Comparison of ENCODE assay signal across 8 mouse cellular contexts in the genomic region with DNA sequence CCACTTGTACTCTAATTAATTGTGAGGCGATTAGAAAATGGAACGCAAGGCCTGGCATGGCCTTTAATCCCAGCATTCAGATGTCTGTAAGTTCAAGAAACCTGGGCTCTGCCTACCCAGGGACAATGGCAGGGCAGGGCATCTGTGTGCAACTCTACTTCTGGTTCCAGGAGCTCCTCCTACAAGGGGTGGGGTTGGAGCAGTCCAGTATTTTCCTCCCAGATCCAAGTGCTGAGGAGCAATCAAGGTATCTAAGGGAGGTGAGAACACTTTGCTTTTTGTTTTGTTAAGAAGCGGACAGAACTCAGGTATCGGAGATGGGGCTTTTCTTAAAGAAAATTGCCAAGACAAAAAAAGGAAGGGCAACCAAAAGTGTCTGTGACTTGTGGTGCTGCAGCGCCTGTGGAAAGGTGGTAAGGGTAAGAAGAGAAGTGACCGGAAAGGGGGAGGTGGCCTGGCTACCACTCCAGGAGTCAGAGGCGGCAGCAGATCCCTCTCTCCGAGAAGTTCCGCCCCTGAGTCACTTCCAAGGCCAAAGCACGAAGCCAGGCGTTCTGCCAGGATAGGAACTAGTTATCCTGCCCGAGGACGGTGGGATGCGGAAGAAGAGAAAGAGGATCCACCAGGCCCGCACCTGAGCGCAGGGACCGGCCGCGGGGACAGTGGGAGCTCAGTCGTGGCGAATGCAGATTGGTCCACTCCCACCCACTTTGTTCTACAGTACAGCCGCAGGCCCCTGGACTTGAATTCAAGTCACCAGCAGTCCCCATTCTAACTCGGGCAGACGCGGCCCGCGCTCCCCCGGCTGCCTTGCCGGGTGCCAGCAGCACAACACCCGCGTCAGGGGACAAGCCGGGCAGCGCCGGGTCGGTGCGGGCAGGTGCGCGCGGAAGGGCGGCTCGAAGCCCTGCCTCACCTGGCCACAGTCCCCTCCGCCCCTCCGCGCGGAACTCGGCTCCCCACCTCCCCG. TPM values are rescaled to one million over a fixed set of nuclear protein-coding genes. Genes with fewer than 3 reads are reported as not detected.
DNase-seq lines count a peak whose midpoint lies in the region; ATAC-seq and TF ChIP-seq lines count a peak whose summit lies in the region.

No protein-coding gene starts in this region.

- intact Hi-C loops in left cerebral cortex, postnatal 25 days (cut with DNase I) = loop anchor here (5.0 kb wide), 1 partner anchor 79 kb away; no protein-coding TSS in a partner anchor

- peak overlapping the region; percentile 28; the same call in 1 of the 2 replicates for H3K27ac ChIP-seq in forebrain, embryonic 16.5 days (ENCODE audit: low read length)
- H3K27ac ChIP-seq in intestine, embryonic 15.5 days = peak overlapping the region; percentile 81
- H3K27ac ChIP-seq in olfactory bulb, adult 2 months (ENCODE audit: insufficient read depth, low read depth, low read length) = no peak overlapping the region

- no peak for TF ChIP-seq POLR2A in olfactory bulb, adult 2 months (IDR thresholded peaks at IDR 0.05; ENCODE audit: insufficient read depth, low read depth, low read length)

- H3K9me3 ChIP-seq in forebrain, embryonic 16.5 days (ENCODE audit: control insufficient read depth, low read length) = no peaks in the 10 kb centered on the region
- no peaks in the 10 kb centered on the region for H3K9me3 ChIP-seq in intestine, embryonic 15.5 days

- peaks cover 20% of the 10 kb centered on the region for H3K4me1 ChIP-seq in forebrain, embryonic 16.5 days (replicated peaks; ENCODE audit: control insufficient read depth, insufficient read depth, low read length)
- peaks cover 18% of the 10 kb centered on the region; the same call in 1 of the 2 replicates for H3K4me1 ChIP-seq in intestine, embryonic 15.5 days (replicated peaks)
- peaks cover 49% of the 10 kb centered on the region for H3K4me1 ChIP-seq in olfactory bulb, adult 2 months (ENCODE audit: control insufficient read depth, insufficient read depth, low read length)

- no peak for TF ChIP-seq CTCF in olfactory bulb, adult 2 months (IDR thresholded peaks at IDR 0.05; ENCODE audit: insufficient read depth, low read depth, low read length)

- no peaks in the 10 kb centered on the region for H3K36me3 ChIP-seq in forebrain, embryonic 16.5 days (ENCODE audit: control insufficient read depth, insufficient read depth)
- H3K36me3 ChIP-seq in intestine, embryonic 15.5 days = no peaks in the 10 kb centered on the region

- H3K27me3 ChIP-seq in forebrain, embryonic 16.5 days (replicated peaks; ENCODE audit: control insufficient read depth, insufficient read depth, low read length) = no peaks in the 10 kb centered on the region; the same call in 1 of the 2 replicates
- H3K27me3 ChIP-seq in intestine, embryonic 15.5 days (replicated peaks) = no peaks in the 10 kb centered on the region; the same call in 1 of the 2 replicates

- WGBS in forebrain, embryonic 16.5 days = 5% methylated on average over 47 of the region's 47 CpGs
- 4% methylated on average over 47 of the region's 47 CpGs for WGBS in intestine, embryonic 15.5 days
- 8% methylated on average over 47 of the region's 47 CpGs for WGBS in olfactory bulb, adult 2 months

- DNase-seq in cerebellum, adult 11 months = peak; percentile 18
- peak; percentile 82 to 84 for DNase-seq in adrenal gland, postnatal 36 days
- DNase-seq in lung, adult 18-20 months = peak; percentile 72 to 83
- no peak for DNase-seq in left cerebral cortex, postnatal 25 days (ENCODE audit: low spot score in 2 of 2)

- peak overlapping the region; percentile 78 for H3K4me2 ChIP-seq in forebrain, embryonic 16.5 days (ENCODE audit: low read length)
- peak overlapping the region; percentile 92 for H3K4me2 ChIP-seq in intestine, embryonic 15.5 days (replicated peaks)

- ATAC-seq in cerebellum, adult (ENCODE audit: insufficient number of reproducible peaks, low FRiP score, low TSS enrichment) = no peak
- ATAC-seq in forebrain, embryonic 16.5 days = peak; percentile 37
- peak; percentile 73 for ATAC-seq in intestine, embryonic 15.5 days

- H3K9ac ChIP-seq in forebrain, embryonic 16.5 days (replicated peaks; ENCODE audit: low read depth, low read length) = peak overlapping the region; percentile 66
- peak overlapping the region; percentile 62 for H3K9ac ChIP-seq in intestine, embryonic 15.5 days

- peak overlapping the region; percentile 61 for H3K4me3 ChIP-seq in forebrain, embryonic 16.5 days (replicated peaks; ENCODE audit: low read length)
- H3K4me3 ChIP-seq in intestine, embryonic 15.5 days (replicated peaks) = peak overlapping the region; percentile 52
- H3K4me3 ChIP-seq in olfactory bulb, adult 2 months (ENCODE audit: insufficient read depth, low read depth, low read length) = peak overlapping the region; percentile 80

RNA-seq across cellular contexts. Expression of a gene that starts 9.7 kb away (rescaled TPM):
- 100 to 1,000 TPM; 134 to 165 TPM for total RNA-seq in adrenal gland, postnatal 36 days (2021)
- polyA plus RNA-seq in forebrain, embryonic 16.5 days (2015; fragmentation: Nextera tagmentation; extraction: Ambion mirVana) = 30.8 and 41.4 TPM in 2 replicates
- 44.0 and 45.5 TPM in 2 replicates for polyA plus RNA-seq in intestine, embryonic 15.5 days (2015; fragmentation: Nextera tagmentation; extraction: Ambion mirVana)
- not detected in 2 replicates for polyA plus RNA-seq in olfactory bulb, adult 2 months (2012; ENCODE audit: insufficient read depth, insufficient read length, low replicate concordance, missing spikeins)
- 10 to 100 TPM; 85.8 to 88.9 TPM for total RNA-seq in left cerebral cortex, postnatal 25 days (2021)

RNA-seq across cellular contexts. Expression of a gene that starts 24.3 kb away (rescaled TPM):
- total RNA-seq in adrenal gland, postnatal 36 days (2021) = 10 to 100 TPM in 1 of 2 experiments, 1 to 10 TPM in 1; 8.0 to 15.5 TPM
- 3.2 and 3.3 TPM in 2 replicates for polyA plus RNA-seq in forebrain, embryonic 16.5 days (2015; fragmentation: Nextera tagmentation; extraction: Ambion mirVana)
- polyA plus RNA-seq in intestine, embryonic 15.5 days (2015; fragmentation: Nextera tagmentation; extraction: Ambion mirVana) = 6.9 and 11.1 TPM in 2 replicates
- polyA plus RNA-seq in olfactory bulb, adult 2 months (2012; ENCODE audit: insufficient read depth, insufficient read length, low replicate concordance, missing spikeins) = not detected in 2 replicates
- total RNA-seq in left cerebral cortex, postnatal 25 days (2021) = 10 to 100 TPM; 10.9 to 12.2 TPM

RNA-seq across cellular contexts. Expression of a gene that starts 51.1 kb away (rescaled TPM):
- not detected for total RNA-seq in adrenal gland, postnatal 36 days (2021)
- polyA plus RNA-seq in forebrain, embryonic 16.5 days (2015; fragmentation: Nextera tagmentation; extraction: Ambion mirVana) = not detected in 2 replicates
- polyA plus RNA-seq in intestine, embryonic 15.5 days (2015; fragmentation: Nextera tagmentation; extraction: Ambion mirVana) = not detected in 2 replicates
- polyA plus RNA-seq in olfactory bulb, adult 2 months (2012; ENCODE audit: insufficient read depth, insufficient read length, low replicate concordance, missing spikeins) = not detected in 2 replicates
- total RNA-seq in left cerebral cortex, postnatal 25 days (2021) = not detected

Comparison
In these comparisons a context has a peak if more than half of its experiments do, and no peak if none do; other contexts are left out.
1. DNase-seq: peak in cerebellum, adult 11 months (single experiment), adrenal gland, postnatal 36 days (2 of 2) and lung, adult 18-20 months (2 of 2); none in left cerebral cortex, postnatal 25 days (0 of 2).
2. RNA of a gene that starts 9.7 kb away (polyA plus RNA-seq): 44.0 to 45.5 TPM in intestine, embryonic 15.5 days and 30.8 to 41.4 TPM in forebrain, embryonic 16.5 days; not detected in olfactory bulb, adult 2 months; every median in the first group is over 10 times any median in the second.
3. Peak in every context shown above with its lines, with median percentiles within 50 percentile points of each other: H3K4me3 ChIP-seq.